Mouse (Mus musculus) hindbrain, embryonic 11.5 days (tissue): ENCODE measurements around the gene Xab2. TPM values are rescaled to one million over a fixed set of nuclear protein-coding genes. Genes with fewer than 3 reads are reported as not detected.

Experiments used
- ATAC-seq: fragments of 200-750 bp; cut with Nextera tagmentation; 2 replicates; pipeline ENCODE4 v1.8.0; 2017; ENCODE audit warnings: mild to moderate bottlenecking, moderate TSS enrichment, moderate library complexity; ENCODE audit not compliant: low FRiP score
- DNase-seq: peaks from one replicate; pipeline ENCODE4 v3.0.0-alpha.2; 2015; ENCODE audit warnings: low spot score
- H3K27ac ChIP-seq: fragments of 300-500 bp; sonication (generic); 2 replicates; pipeline ENCODE4 v1.5.1; 2014; ENCODE audit warnings: mild to moderate bottlenecking, low read depth, low read length
- H3K27me3 ChIP-seq: fragments of 300-500 bp; sonication (generic); 2 replicates; pipeline ENCODE4 v1.6.1; 2014; ENCODE audit warnings: mild to moderate bottlenecking, low read length, moderate library complexity, mixed read lengths; ENCODE audit not compliant: control insufficient read depth, insufficient read depth
- H3K36me3 ChIP-seq: fragments of 300-500 bp; sonication (generic); 2 replicates; pipeline ENCODE4 v1.6.1; 2014; ENCODE audit warnings: mild to moderate bottlenecking, low read length, moderate library complexity, mixed read lengths; ENCODE audit not compliant: control insufficient read depth, insufficient read depth
- H3K4me1 ChIP-seq: fragments of 300-500 bp; sonication (generic); replicated peaks from 2 replicates; pipeline ENCODE4 v1.6.1; 2014; ENCODE audit warnings: low read length, mixed read lengths; ENCODE audit not compliant: control insufficient read depth, insufficient read depth
- H3K4me2 ChIP-seq: fragments of 300-500 bp; sonication (generic); replicated peaks from 2 replicates; pipeline ENCODE4 v1.6.1; 2014; ENCODE audit warnings: mild to moderate bottlenecking, low read depth, low read length
- H3K4me3 ChIP-seq: fragments of 300-500 bp; sonication (generic); 2 replicates; pipeline ENCODE4 v1.5.1; 2014; ENCODE audit warnings: low read depth, low read length
- H3K9ac ChIP-seq: fragments of 300-500 bp; sonication (generic); 2 replicates; pipeline ENCODE4 v1.6.1; 2014; ENCODE audit warnings: low read depth, low read length
- H3K9me3 ChIP-seq: fragments of 300-500 bp; sonication (generic); 2 replicates; pipeline ENCODE4 v1.6.1; 2016; ENCODE audit warnings: low read length; ENCODE audit not compliant: control insufficient read depth
- WGBS: fragments of 180-500 bp; shearing (Covaris S2); extraction: QIAGEN DNeasy Blood & Tissue Kit; methylation state at CpG from one replicate; pipeline ENCODE4 v1.1.7; 2014; 5-methylcytosine and 5-hydroxymethylcytosine counted together
- polyA plus RNA-seq: library from polyadenylated mRNA; unstranded; fragments of >200 nt; fragmentation: Nextera tagmentation; extraction: Ambion mirVana; gene quantifications from 2 replicates; pipeline ENCODE4 v1.2.1, GENCODE M21; 2014

Gene Xab2
- polyA plus RNA-seq, 1 experiment from 2014 or later, result 47.5 TPM

DNA sequence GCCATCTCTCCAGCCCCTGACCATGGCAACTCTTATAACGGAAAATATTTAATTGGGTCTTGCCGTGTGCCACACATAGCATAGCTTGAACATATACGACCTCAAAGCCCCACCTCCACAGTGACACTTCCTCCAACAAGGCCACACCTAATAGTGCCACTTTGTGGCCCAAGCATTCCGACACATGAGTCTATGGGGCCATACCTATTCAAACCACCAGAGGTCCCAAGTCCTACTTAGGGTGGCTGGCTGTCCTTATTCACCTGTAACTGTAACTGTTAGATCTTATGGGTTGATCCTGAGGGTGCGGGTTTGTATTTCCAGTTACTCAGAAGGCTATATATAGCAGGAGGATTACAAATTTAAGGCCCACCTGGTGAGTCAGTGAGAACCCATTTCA is 6.9 kb upstream of the Xab2 start:
- ATAC-seq (no peak), DNase-seq (peak; percentile 25)
- Histone ChIP-seq H3K9ac (no peak overlapping the region), H3K27me3 (no peaks in the 10 kb centered on the region; the same call in 1 of the 2 replicates), H3K4me2 (no peak overlapping the region), H3K9me3 (no peaks in the 10 kb centered on the region), H3K4me1 (no peaks in the 10 kb centered on the region), H3K27ac (no peak overlapping the region), H3K36me3 (no peaks in the 10 kb centered on the region), H3K4me3 (no peak overlapping the region)
- WGBS, result 28% methylated on average over 5 of the region's 5 CpGs

DNA sequence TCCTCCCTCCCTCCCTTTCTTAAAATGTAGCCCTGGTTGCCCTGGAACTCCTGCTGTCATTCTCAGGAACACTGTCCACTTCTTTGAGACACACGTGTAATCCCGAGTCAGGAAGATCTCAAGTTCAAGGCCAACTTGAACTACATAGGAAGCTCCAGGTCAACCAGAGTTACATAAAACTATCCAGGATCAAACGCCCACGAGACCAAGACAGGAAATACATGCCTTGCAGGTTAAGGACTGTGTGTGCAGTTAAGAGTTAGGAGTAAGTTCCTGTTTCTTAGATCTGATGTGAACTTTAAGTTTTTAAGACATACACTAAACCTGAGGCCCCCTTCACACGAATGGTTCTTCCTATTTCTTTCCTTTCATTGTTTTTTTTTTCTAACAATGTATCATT is 5.9 kb upstream of the Xab2 start:
- Histone ChIP-seq H3K27ac (no peak overlapping the region), H3K9me3 (no peaks in the 10 kb centered on the region), H3K9ac (no peak overlapping the region), H3K36me3 (no peaks in the 10 kb centered on the region), H3K4me1 (no peaks in the 10 kb centered on the region), H3K4me2 (no peak overlapping the region), H3K27me3 (no peaks in the 10 kb centered on the region; the same call in 1 of the 2 replicates), H3K4me3 (no peak overlapping the region)
- DNase-seq, result no peak
- 66% methylated on average over 5 of the region's 5 CpGs for WGBS
- ATAC-seq, result no peak

DNA sequence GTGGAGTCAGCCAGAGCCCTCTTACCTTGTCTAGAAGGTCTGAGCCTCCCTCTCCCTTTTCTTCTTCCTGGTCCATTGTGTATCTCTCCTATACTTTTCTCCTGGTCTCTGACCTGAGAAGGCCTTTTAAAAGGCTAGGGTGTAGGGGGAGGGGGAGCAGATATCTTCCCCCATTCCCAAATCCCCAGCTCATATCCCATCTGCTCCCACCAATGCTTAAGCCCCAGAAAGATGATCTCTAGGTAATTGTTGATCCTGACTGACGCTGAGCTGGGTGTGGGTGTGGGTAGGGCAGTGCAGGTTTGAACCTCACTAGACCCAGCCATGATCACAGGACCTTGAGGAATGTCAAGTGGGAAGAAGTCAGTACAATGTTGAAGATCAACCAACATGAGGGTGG is 4.3 kb upstream of the Xab2 start, which contains the start of gene Pcp2:
TSS of gene Pcp2 (minus strand) at position 101 of the 400 bp plus-strand sequence.
- WGBS, result 80% methylated on average over 1 of the region's 1 CpGs
- H3K27ac ChIP-seq, result no peak within 1 kb of the TSS
- no peak for ATAC-seq

DNA sequence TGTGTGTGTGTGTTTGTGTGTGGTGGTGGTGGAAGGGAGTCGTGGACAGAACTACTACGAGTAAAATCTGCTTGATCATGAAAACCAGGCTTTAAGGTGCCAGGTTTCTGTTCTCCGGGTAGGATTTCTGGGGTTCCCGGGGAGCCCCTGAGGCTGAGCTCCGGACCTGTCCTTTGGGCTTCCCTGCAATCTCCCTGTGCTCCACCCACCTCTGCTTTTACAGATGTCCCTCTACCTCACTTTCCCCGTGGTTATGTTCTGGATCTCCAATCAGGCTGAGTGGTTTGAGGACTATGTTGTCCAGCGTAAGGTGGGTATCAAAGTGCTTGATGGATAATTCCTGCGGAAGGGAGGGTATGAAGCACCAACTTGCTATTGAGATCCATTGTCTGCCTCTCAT is 1.0 kb upstream of the Xab2 start:
- H3K9ac ChIP-seq, result no peak overlapping the region
- H3K4me2 ChIP-seq, result peak overlapping the region; percentile 60
- no peak overlapping the region for H3K27ac ChIP-seq
- H3K27me3 ChIP-seq, result no peaks in the 10 kb centered on the region
- no peaks in the 10 kb centered on the region for H3K36me3 ChIP-seq
- WGBS, result 68% methylated on average over 8 of the region's 8 CpGs
- H3K4me3 ChIP-seq, result peak overlapping the region; percentile 93
- H3K9me3 ChIP-seq, result no peaks in the 10 kb centered on the region
- ATAC-seq (no peak), DNase-seq (no peak)
- H3K4me1 ChIP-seq, result 0 out of 2 replicates have a peak, but pooled peaks cover 2% of the 10 kb centered on the region

More for the DNA sequence above, 4.3 kb upstream of the Xab2 start, which contains the start of gene Pcp2:
- no peaks in the 10 kb centered on the region for H3K36me3 ChIP-seq
- no peak within 1 kb of the TSS for H3K4me3 ChIP-seq
- H3K27me3 ChIP-seq, result no peaks in the 10 kb centered on the region; the same call in 1 of the 2 replicates
- H3K9ac ChIP-seq, result no peak within 1 kb of the TSS
- no peaks in the 10 kb centered on the region for H3K4me1 ChIP-seq
- no peaks in the 10 kb centered on the region for H3K9me3 ChIP-seq
- no peak within 1 kb of the TSS for H3K4me2 ChIP-seq
- DNase-seq, result no peak

DNA sequence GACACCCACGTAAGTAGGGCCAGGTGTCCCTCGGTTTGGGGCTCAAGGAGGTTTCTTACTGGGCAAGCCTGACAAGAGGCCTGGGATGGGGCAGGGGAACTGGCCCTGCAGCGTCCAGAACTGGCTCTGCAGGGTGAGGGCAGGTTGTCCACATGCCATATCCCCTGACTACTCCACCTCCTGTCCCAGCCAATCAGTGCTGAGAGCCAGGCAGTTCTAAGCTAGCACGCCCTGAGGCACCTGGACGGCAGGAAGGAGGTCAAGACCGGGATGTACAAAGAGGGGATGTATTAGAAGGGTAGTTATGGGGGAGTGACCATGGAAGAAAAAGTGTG is 11.3 kb downstream of the Xab2 start:
- Histone ChIP-seq H3K9ac (no peak overlapping the region), H3K36me3 (peaks cover 12% of the 10 kb centered on the region; the same call in 1 of the 2 replicates), H3K4me1 (no peaks in the 10 kb centered on the region), H3K27ac (no peak overlapping the region), H3K9me3 (no peaks in the 10 kb centered on the region), H3K4me3 (no peak overlapping the region), H3K27me3 (no peaks in the 10 kb centered on the region), H3K4me2 (no peak overlapping the region)
- ATAC-seq (no peak), DNase-seq (no peak)
- WGBS, result 85% methylated on average over 6 of the region's 6 CpGs

DNA sequence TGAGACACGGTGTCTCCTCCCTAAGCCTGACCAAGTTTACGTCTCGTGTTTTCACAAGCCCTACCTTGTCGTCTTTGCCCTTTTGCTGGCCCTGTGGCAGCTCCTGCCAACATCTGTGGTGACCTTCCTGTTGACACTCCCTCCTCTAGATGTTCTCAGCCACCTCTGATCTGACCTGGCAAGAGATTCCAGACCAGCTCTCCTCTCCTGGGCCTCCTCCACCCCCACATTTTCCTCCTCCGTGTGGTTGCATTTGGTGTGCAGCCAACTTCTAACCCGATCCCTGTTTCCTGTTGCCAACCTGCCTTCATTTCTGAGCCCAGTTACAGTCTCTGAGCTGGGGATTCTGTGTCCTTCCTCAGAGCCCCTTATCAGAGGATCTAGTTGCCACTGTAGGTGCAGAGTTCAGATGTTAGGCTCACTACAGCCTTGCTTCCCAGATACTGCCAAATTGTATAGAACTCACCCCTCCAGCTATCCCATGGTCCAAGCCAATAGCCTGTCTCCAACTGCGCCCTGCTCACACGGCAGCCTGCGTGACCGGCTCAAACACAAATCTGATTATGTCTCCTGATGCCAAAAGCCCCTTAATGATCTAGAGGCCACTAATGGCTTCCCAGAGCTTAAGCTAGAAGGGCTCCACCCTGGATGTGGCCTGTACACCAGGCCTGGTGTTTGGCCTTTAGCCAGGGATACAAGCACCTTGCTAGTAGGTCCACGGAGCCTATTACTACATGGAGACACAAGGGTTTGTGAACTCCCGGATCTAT is 11.9 kb downstream of the Xab2 start:
- WGBS, result 91% methylated on average over 12 of the region's 12 CpGs
- ATAC-seq, result no peak
- peaks cover 10% of the 10 kb centered on the region; the same call in 1 of the 2 replicates for H3K36me3 ChIP-seq
- no peak overlapping the region for H3K4me2 ChIP-seq
- no peak overlapping the region for H3K4me3 ChIP-seq
- H3K4me1 ChIP-seq, result no peaks in the 10 kb centered on the region
- H3K27me3 ChIP-seq, result no peaks in the 10 kb centered on the region
- no peak overlapping the region for H3K27ac ChIP-seq
- no peak overlapping the region for H3K9ac ChIP-seq
- no peaks in the 10 kb centered on the region for H3K9me3 ChIP-seq
- no peak for DNase-seq

DNA sequence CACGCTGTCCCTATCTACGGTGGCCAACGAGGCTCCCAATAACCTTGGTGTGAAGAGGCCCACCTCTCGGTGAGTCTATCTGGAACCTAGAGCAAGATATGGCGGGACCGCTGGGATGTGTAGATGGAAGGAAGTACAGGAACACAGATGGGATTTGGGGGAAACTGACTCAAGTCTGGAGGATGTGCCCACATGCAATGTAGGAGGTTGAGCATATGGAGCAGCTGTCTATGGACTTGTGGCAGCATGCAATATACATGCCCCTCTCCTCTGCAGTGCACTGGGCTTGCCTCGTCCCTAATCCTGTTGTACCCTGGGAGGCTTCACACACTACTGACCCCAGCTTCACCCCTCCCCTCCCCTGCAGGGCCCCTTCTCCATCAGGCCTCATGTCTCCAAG is 13.3 kb downstream of the Xab2 start:
- no peaks in the 10 kb centered on the region for H3K27me3 ChIP-seq
- H3K4me3 ChIP-seq, result no peak overlapping the region
- ATAC-seq, result no peak
- no peak overlapping the region for H3K4me2 ChIP-seq
- H3K4me1 ChIP-seq, result no peaks in the 10 kb centered on the region
- no peak overlapping the region for H3K9ac ChIP-seq
- H3K27ac ChIP-seq, result no peak overlapping the region
- H3K9me3 ChIP-seq, result no peaks in the 10 kb centered on the region
- 87% methylated on average over 7 of the region's 7 CpGs for WGBS
- DNase-seq, result no peak
- H3K36me3 ChIP-seq, result peaks cover 3% of the 10 kb centered on the region; the same call in 1 of the 2 replicates

DNA sequence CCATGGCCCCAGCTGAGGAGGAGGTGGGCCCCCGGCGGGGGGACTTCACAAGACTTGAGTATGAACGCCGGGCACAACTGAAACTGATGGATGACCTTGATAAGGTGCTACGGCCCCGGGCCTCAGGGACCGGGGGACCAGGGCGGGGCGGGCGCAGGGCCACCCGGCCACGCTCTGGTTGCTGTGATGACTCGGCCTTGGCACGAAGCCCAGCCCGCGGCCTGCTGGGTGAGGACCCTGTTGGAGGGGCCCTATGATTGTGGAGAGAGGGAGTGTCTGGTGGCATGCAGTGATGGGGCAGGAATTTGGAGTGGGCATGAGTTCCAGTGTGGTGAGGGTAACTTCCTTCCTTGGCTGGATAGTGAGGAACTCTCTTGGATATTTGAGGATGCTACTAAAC is 14.5 kb downstream of the Xab2 start:
- ATAC-seq, result no peak
- Histone ChIP-seq H3K27me3 (no peaks in the 10 kb centered on the region), H3K36me3 (peaks cover 3% of the 10 kb centered on the region; the same call in 1 of the 2 replicates), H3K4me1 (no peaks in the 10 kb centered on the region), H3K9ac (no peak overlapping the region), H3K9me3 (no peaks in the 10 kb centered on the region), H3K27ac (no peak overlapping the region), H3K4me2 (no peak overlapping the region), H3K4me3 (no peak overlapping the region)
- WGBS, result 96% methylated on average over 16 of the region's 16 CpGs
- DNase-seq, result no peak

DNA sequence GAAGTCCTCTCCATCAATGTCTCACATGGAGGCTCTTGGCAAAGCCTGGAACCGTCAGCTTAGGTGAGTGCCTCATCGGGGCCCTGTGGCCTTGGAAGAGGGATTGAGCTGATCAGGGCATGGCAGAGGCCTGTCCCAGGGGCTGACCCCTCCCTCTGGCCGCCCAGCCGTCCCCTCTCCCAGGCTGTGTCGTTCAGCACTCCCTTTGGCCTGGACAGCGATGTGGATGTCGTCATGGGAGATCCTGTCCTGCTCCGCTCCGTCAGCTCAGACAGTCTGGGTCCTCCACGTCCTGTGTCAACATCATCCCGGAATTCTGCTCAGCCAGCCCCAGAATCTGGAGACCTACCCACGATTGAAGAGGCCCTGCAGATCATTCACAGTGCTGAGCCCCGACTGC is 17.7 kb downstream of the Xab2 start:
- Histone ChIP-seq H3K4me2 (no peak overlapping the region), H3K36me3 (0 out of 2 replicates have a peak, but pooled peaks cover 3% of the 10 kb centered on the region), H3K27ac (no peak overlapping the region), H3K9ac (no peak overlapping the region), H3K9me3 (no peaks in the 10 kb centered on the region), H3K4me1 (no peaks in the 10 kb centered on the region), H3K4me3 (no peak overlapping the region), H3K27me3 (no peaks in the 10 kb centered on the region)
- WGBS, result 82% methylated on average over 13 of the region's 13 CpGs
- ATAC-seq (no peak), DNase-seq (no peak)
